Mouse (Mus musculus) embryonic fibroblast, embryonic 13.5 days (primary cell): Measurements from ENCODE around the gene Vgf.
A peak's percentile ranks its signal among the peaks of the same experiment; 100 is the strongest.

Experiments used
- CTCF ChIP-seq: IDR thresholded peaks from 2 replicates; pipeline ENCODE4 v1.5.1; 2011; ENCODE audit warnings: mild to moderate bottlenecking, control low read depth, low read length, moderate library complexity, borderline replicate concordance; ENCODE audit not compliant: insufficient read depth
- POLR2A ChIP-seq: IDR thresholded peaks from 2 replicates; pipeline ENCODE4 v1.6.1; 2011; ENCODE audit warnings: low read depth, mild to moderate bottlenecking, control low read depth, low read length, moderate library complexity

GRCm38 (mm10) chr5:137072079-137072960 is 46.1 kb downstream of the Vgf start, which contains the start of gene Serpine1:
- peak; percentile 100 for TF ChIP-seq POLR2A
- no peak for TF ChIP-seq CTCF
